Mouse (Mus musculus) spleen, postnatal 0 days (tissue): ENCODE results near the gene Htr2c. TPM values are rescaled to one million over a fixed set of nuclear protein-coding genes. Genes with fewer than 3 reads are reported as not detected.

Experiments
- microRNA counts: library from miRNA; unstranded; fragments of <30 nt; microRNA quantifications from one replicate; lab custom pipeline; 2015
- polyA plus RNA-seq: library from polyadenylated mRNA; unstranded; fragments of >200 nt; fragmentation: Nextera tagmentation; extraction: Ambion mirVana; gene quantifications from 2 replicates; pipeline ENCODE4 v1.2.1, GENCODE M21; 2015

The Htr2c gene
- 0.16 TPM in 1 of 2 replicates, not detected in the other for polyA plus RNA-seq

GRCm38 (mm10) chrX:146962258-146962913, at the start of gene Htr2c:
Gene Htr2c, plus strand, starts transcription at chrX:146962513.

MicroRNA genes within 50 kb of the gene (microRNA counts, 519-probe panel; counts per million panel counts)
- microRNA mmu-miR-448 (lab: Ali Mortazavi, UCI): 88.3 counts per million
- microRNA mmu-miR-764-3p (lab: Ali Mortazavi, UCI): 88.3 counts per million
- microRNA mmu-miR-764-5p (lab: Ali Mortazavi, UCI): 88.3 counts per million
